Mouse (Mus musculus): ENCODE data around the gene Itih4. TPM values are rescaled to one million over a fixed set of nuclear protein-coding genes. Genes with fewer than 3 reads are reported as not detected.

Itih4 gene
- polyA plus RNA-seq, 1 experiment from 2014 or later: not detected

DNA sequence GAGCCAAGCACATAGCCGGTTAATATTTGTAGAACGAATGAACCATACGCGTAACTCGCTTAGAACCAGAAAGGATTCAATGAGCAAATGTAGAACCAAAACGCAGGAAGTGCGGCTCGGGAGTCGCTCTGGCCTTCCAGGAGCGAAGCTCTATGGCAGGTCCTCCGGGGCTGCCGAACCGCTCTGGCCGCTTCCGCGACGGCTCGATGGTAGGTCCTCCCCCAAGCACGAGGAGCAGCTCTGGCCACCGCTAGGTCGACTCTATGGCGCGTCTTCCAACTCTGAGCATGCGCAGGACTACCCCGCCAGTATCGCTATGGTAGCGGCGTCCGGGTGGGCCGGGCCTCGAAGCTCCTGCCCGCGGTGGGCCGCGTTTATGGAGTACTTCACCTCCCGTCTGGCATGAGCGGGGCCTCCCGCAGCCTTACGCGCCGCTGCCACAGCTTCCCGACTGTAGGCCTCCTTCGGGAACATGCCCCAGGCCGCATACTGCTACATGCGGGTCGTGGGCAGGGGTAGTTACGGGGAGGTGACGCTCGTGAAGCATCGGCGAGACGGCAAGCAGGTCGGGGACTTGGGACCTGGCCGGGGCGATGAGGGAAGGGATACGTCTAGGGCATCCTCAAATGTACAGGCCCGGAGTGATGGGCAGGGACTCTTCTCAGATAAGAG is 65.0 kb downstream of the Itih4 start, which contains the start of gene Nek4:
TSS of gene Nek4 (plus strand) at position 224 of the 672 bp plus-strand sequence.
- H3K27me3 ChIP-seq: peaks cover 14% of the 10 kb centered on the region; the same call in 1 of the 2 replicates
- ATAC-seq (ENCODE audit: low FRiP score, low read depth): peak; percentile 99
- whole genome bisulfite sequencing: under 1% methylated on average over 57 of the region's 57 CpGs

More for the DNA sequence above, 65.0 kb downstream of the Itih4 start, which contains the start of gene Nek4:
- Histone ChIP-seq H3K9ac (replicated peaks) (peak within 1 kb of the TSS; percentile 71), H3K9me3 (no peaks in the 10 kb centered on the region), H3K36me3 (peaks cover 4% of the 10 kb centered on the region; the same call in 1 of the 2 replicates), H3K4me3 (peak within 1 kb of the TSS; percentile 61), H3K27ac (replicated peaks) (peak within 1 kb of the TSS; percentile 36), H3K4me2 (replicated peaks) (peak within 1 kb of the TSS; percentile 70), H3K4me1 (peaks cover 7% of the 10 kb centered on the region)

Other genes starting within 250 kb of the Itih4 start
- 11.4 and 12.8 TPM in 2 replicates for gene Rft1, start 232.1 kb upstream of the Itih4 start, polyA plus RNA-seq (2016; fragmentation: Nextera tagmentation; extraction: Ambion mirVana)
- 21.5 and 24.0 TPM in 2 replicates for gene Sfmbt1, start 171.6 kb upstream of the Itih4 start, polyA plus RNA-seq (2016; fragmentation: Nextera tagmentation; extraction: Ambion mirVana)
- gene Tmem110, start 60.9 kb upstream of the Itih4 start, polyA plus RNA-seq (2016; fragmentation: Nextera tagmentation; extraction: Ambion mirVana): 21.2 and 26.0 TPM in 2 replicates
- 0.43 and 0.68 TPM in 2 replicates for gene Mustn1, start 7.3 kb upstream of the Itih4 start, polyA plus RNA-seq (2016; fragmentation: Nextera tagmentation; extraction: Ambion mirVana)
- gene Itih3, start 37.3 kb downstream of the Itih4 start, polyA plus RNA-seq (2016; fragmentation: Nextera tagmentation; extraction: Ambion mirVana): 0.34 and 0.55 TPM in 2 replicates
- gene Itih1, start 56.8 kb downstream of the Itih4 start, polyA plus RNA-seq (2016; fragmentation: Nextera tagmentation; extraction: Ambion mirVana): not detected in 2 replicates
- gene Nek4, start 64.9 kb downstream of the Itih4 start, polyA plus RNA-seq (2016; fragmentation: Nextera tagmentation; extraction: Ambion mirVana): 20.1 and 22.6 TPM in 2 replicates
- gene Glt8d1, start 114.9 kb downstream of the Itih4 start, polyA plus RNA-seq (2016; fragmentation: Nextera tagmentation; extraction: Ambion mirVana): 67.9 and 69.0 TPM in 2 replicates
- gene Spcs1, start 115.2 kb downstream of the Itih4 start, polyA plus RNA-seq (2016; fragmentation: Nextera tagmentation; extraction: Ambion mirVana): 277 and 281 TPM in 2 replicates
- gene Pbrm1, start 132.7 kb downstream of the Itih4 start, polyA plus RNA-seq (2016; fragmentation: Nextera tagmentation; extraction: Ambion mirVana): 214 and 226 TPM in 2 replicates
- gene Gnl3, start 132.7 kb downstream of the Itih4 start, polyA plus RNA-seq (2016; fragmentation: Nextera tagmentation; extraction: Ambion mirVana): 79.5 and 80.7 TPM in 2 replicates
- gene Smim4, start 242.5 kb downstream of the Itih4 start, polyA plus RNA-seq (2016; fragmentation: Nextera tagmentation; extraction: Ambion mirVana): 61.1 and 62.3 TPM in 2 replicates
- gene Nt5dc2, start 244.6 kb downstream of the Itih4 start, polyA plus RNA-seq (2016; fragmentation: Nextera tagmentation; extraction: Ambion mirVana): 446 and 464 TPM in 2 replicates

Measured in midbrain, embryonic 12.5 days (tissue).